9 mouse cellular contexts compared by ENCODE assay signal in the genomic region with DNA sequence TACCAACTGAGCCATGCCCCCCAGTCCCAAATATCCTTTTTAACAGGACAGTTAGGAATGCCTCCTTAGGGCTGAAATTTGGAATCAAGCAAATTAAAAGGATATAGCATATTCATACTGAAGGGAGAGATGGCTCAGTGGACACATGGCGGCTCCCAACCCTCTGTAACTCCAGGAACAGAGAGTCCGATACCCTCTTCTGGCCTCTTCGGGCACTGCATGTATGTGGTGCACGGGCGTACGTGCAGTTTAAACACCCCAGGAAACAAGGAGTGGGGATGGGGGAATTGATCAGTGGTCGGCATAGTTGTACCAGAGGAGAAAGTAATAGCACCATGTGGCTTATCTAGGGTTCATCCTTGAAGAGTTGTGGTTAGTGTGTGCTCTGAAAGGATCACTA. TPM values are rescaled to one million over a fixed set of nuclear protein-coding genes. Genes with fewer than 3 reads are reported as not detected.
A peak's percentile ranks its signal among the peaks of the same experiment; 100 is the strongest.
DNase-seq lines count a peak whose midpoint lies in the region; ATAC-seq and TF ChIP-seq lines count a peak whose summit lies in the region.
"Had no signal": no experiment of that assay in that cellular context is flagged by ENCODE, and none has a peak within 500 bp of the region (broad histone marks: within the 10 kb centered on the region; RNA-seq: fewer than 3 reads in every experiment).

No protein-coding gene starts in this region.

- H3K4me2 ChIP-seq in hindbrain, embryonic 11.5 days (replicated peaks; ENCODE audit: low read depth, low read length): no peak overlapping the region
- H3K4me2 ChIP-seq in hindbrain, embryonic 12.5 days (replicated peaks): no peak overlapping the region
- no peak overlapping the region for H3K4me2 ChIP-seq in limb, embryonic 11.5 days (ENCODE audit: low read depth, severe bottlenecking)
- H3K4me2 ChIP-seq: embryonic facial prominence, embryonic 15.5 days had no signal

- H3K9ac ChIP-seq in hindbrain, embryonic 11.5 days (ENCODE audit: low read depth, low read length): no peak overlapping the region
- H3K9ac ChIP-seq in hindbrain, embryonic 12.5 days: no peak overlapping the region
- H3K9ac ChIP-seq in limb, embryonic 11.5 days (ENCODE audit: low read length): no peak overlapping the region
- H3K9ac ChIP-seq: embryonic facial prominence, embryonic 15.5 days had no signal

- 54% methylated on average over 7 of the region's 7 CpGs for WGBS in hindbrain, embryonic 11.5 days
- WGBS in hindbrain, embryonic 12.5 days: 50% methylated on average over 7 of the region's 7 CpGs
- WGBS in limb, embryonic 11.5 days: 65% methylated on average over 7 of the region's 7 CpGs

- 0 out of 2 replicates have a peak, but pooled peaks have one; percentile 23 for TF ChIP-seq CTCF in G1E (IDR thresholded peaks at IDR 0.05; ENCODE audit: low read depth, low read length)

- 0 out of 2 replicates have a peak, but pooled peaks cover 2% of the 10 kb centered on the region for H3K4me1 ChIP-seq in hindbrain, embryonic 11.5 days (replicated peaks; ENCODE audit: control insufficient read depth, insufficient read depth, low read length)
- H3K4me1 ChIP-seq in hindbrain, embryonic 12.5 days: peaks cover 5% of the 10 kb centered on the region; the same call in 1 of the 2 replicates
- peaks cover 72% of the 10 kb centered on the region for H3K4me1 ChIP-seq in G1E (ENCODE audit: insufficient read depth, low read depth, low read length)
- no peaks in the 10 kb centered on the region for H3K4me1 ChIP-seq in limb, embryonic 11.5 days (ENCODE audit: control insufficient read depth, insufficient read depth, low read length)

- ATAC-seq in hindbrain, embryonic 11.5 days (ENCODE audit: low FRiP score): no peak
- no peak for ATAC-seq in hindbrain, embryonic 12.5 days (ENCODE audit: low FRiP score)
- ATAC-seq in G1E (ENCODE audit: extremely low read depth, insufficient number of reproducible peaks, low FRiP score, poor library complexity, severe bottlenecking): no peak
- no peak for ATAC-seq in limb, embryonic 11.5 days (ENCODE audit: insufficient number of reproducible peaks, low FRiP score, low TSS enrichment, low read depth)

- no peak overlapping the region for H3K4me3 ChIP-seq in hindbrain, embryonic 11.5 days (ENCODE audit: low read depth, low read length)
- no peak overlapping the region for H3K4me3 ChIP-seq in hindbrain, embryonic 12.5 days
- no peak overlapping the region for H3K4me3 ChIP-seq in G1E (ENCODE audit: low read depth, low read length)
- no peak overlapping the region for H3K4me3 ChIP-seq in limb, embryonic 11.5 days (ENCODE audit: low read depth, low read length)
- H3K4me3 ChIP-seq: embryonic facial prominence, embryonic 15.5 days had no signal

- H3K36me3 ChIP-seq in hindbrain, embryonic 11.5 days (ENCODE audit: control insufficient read depth, insufficient read depth, low read length): no peaks in the 10 kb centered on the region
- H3K36me3 ChIP-seq in hindbrain, embryonic 12.5 days: no peaks in the 10 kb centered on the region
- H3K36me3 ChIP-seq in G1E (replicated peaks): peaks cover 35% of the 10 kb centered on the region
- H3K36me3 ChIP-seq in limb, embryonic 11.5 days (ENCODE audit: control insufficient read depth, insufficient read depth, low read length): no peaks in the 10 kb centered on the region; the same call in 1 of the 2 replicates
- H3K36me3 ChIP-seq: embryonic facial prominence, embryonic 15.5 days had no signal

- H3K27ac ChIP-seq in hindbrain, embryonic 11.5 days (ENCODE audit: low read depth, low read length): no peak overlapping the region
- no peak overlapping the region for H3K27ac ChIP-seq in hindbrain, embryonic 12.5 days
- H3K27ac ChIP-seq in limb, embryonic 11.5 days (replicated peaks; ENCODE audit: low read depth, low read length): no peak overlapping the region
- H3K27ac ChIP-seq: embryonic facial prominence, embryonic 15.5 days had no signal

- no peaks in the 10 kb centered on the region for H3K9me3 ChIP-seq in hindbrain, embryonic 11.5 days (ENCODE audit: control insufficient read depth, low read length)
- no peaks in the 10 kb centered on the region for H3K9me3 ChIP-seq in hindbrain, embryonic 12.5 days (replicated peaks)
- no peaks in the 10 kb centered on the region for H3K9me3 ChIP-seq in G1E (replicated peaks)
- no peaks in the 10 kb centered on the region for H3K9me3 ChIP-seq in limb, embryonic 11.5 days (ENCODE audit: control insufficient read depth, low read length)
- H3K9me3 ChIP-seq: embryonic facial prominence, embryonic 15.5 days had no signal

- peaks cover 2% of the 10 kb centered on the region; the same call in 1 of the 2 replicates for H3K27me3 ChIP-seq in hindbrain, embryonic 11.5 days (ENCODE audit: control insufficient read depth, insufficient read depth, low read length)
- peaks cover 8% of the 10 kb centered on the region; the same call in 1 of the 2 replicates for H3K27me3 ChIP-seq in hindbrain, embryonic 12.5 days
- H3K27me3 ChIP-seq in G1E (ENCODE audit: insufficient read depth, low read length): no peaks in the 10 kb centered on the region
- no peaks in the 10 kb centered on the region for H3K27me3 ChIP-seq in limb, embryonic 11.5 days (ENCODE audit: control insufficient read depth, insufficient read depth, low read length)
- H3K27me3 ChIP-seq: embryonic facial prominence, embryonic 15.5 days had no signal

- DNase-seq in hindbrain, embryonic 11.5 days (ENCODE audit: low spot score): peak; percentile 54
- DNase-seq in CD4-positive helper T cell, adult 2 months (ENCODE audit: low read depth, low spot score): peak; percentile 39
- DNase-seq in G1E (ENCODE audit: low spot score): peak; percentile 31
- peak; percentile 61 for DNase-seq in limb, embryonic 11.5 days (ENCODE audit: low spot score)
- DNase-seq in thymus, postnatal 25 days: peak; percentile 63
- DNase-seq in c-Kit-positive CD71-positive TER-119-positive erythroid progenitor cells, embryonic 14.5 days (ENCODE audit: low spot score): no peak

RNA-seq across cellular contexts. Expression of gene Amz2, which starts 18.9 kb away (rescaled TPM):
- 49.9 and 50.4 TPM in 2 replicates for polyA plus RNA-seq in hindbrain, embryonic 11.5 days (2014; fragmentation: Nextera tagmentation; extraction: Ambion mirVana)
- 44.1 and 45.7 TPM in 2 replicates for polyA plus RNA-seq in hindbrain, embryonic 12.5 days (2016; fragmentation: Nextera tagmentation; extraction: Ambion mirVana)
- total RNA-seq in G1E (2014; fragmentation: Nextera tagmentation) (106 and 127 TPM in 2 replicates), G1E (2017) (94.9 and 114 TPM in 2 replicates)
- 9.8 and 17.3 TPM in 2 replicates for polyA plus RNA-seq in G1E (2012)
- 44.8 and 50.1 TPM in 2 replicates for polyA plus RNA-seq in limb, embryonic 11.5 days (2014; fragmentation: Nextera tagmentation; extraction: Ambion mirVana)

RNA-seq across cellular contexts. Expression of gene Arsg, which starts 28.6 kb away (rescaled TPM):
- polyA plus RNA-seq in hindbrain, embryonic 11.5 days (2014; fragmentation: Nextera tagmentation; extraction: Ambion mirVana): 3.1 and 4.2 TPM in 2 replicates
- 4.7 and 5.9 TPM in 2 replicates for polyA plus RNA-seq in hindbrain, embryonic 12.5 days (2016; fragmentation: Nextera tagmentation; extraction: Ambion mirVana)
- total RNA-seq in G1E (2014; fragmentation: Nextera tagmentation) (6.1 and 8.8 TPM in 2 replicates), G1E (2017) (2.0 and 3.3 TPM in 2 replicates)
- 0.58 and 1.0 TPM in 2 replicates for polyA plus RNA-seq in G1E (2012)
- polyA plus RNA-seq in limb, embryonic 11.5 days (2014; fragmentation: Nextera tagmentation; extraction: Ambion mirVana): 1.6 and 2.2 TPM in 2 replicates

RNA-seq across cellular contexts. Expression of gene Slc16a6, which starts 28.8 kb away (rescaled TPM):
- polyA plus RNA-seq in hindbrain, embryonic 11.5 days (2014; fragmentation: Nextera tagmentation; extraction: Ambion mirVana): 4.6 and 6.0 TPM in 2 replicates
- 4.0 and 4.6 TPM in 2 replicates for polyA plus RNA-seq in hindbrain, embryonic 12.5 days (2016; fragmentation: Nextera tagmentation; extraction: Ambion mirVana)
- total RNA-seq in G1E (2014; fragmentation: Nextera tagmentation) (95.0 and 101 TPM in 2 replicates), G1E (2017) (18.9 and 20.4 TPM in 2 replicates)
- polyA plus RNA-seq in G1E (2012): 32.4 and 37.1 TPM in 2 replicates
- 2.9 and 3.6 TPM in 2 replicates for polyA plus RNA-seq in limb, embryonic 11.5 days (2014; fragmentation: Nextera tagmentation; extraction: Ambion mirVana)

RNA-seq across cellular contexts. Expression of gene 9930022D16Rik, which starts 30.9 kb away (rescaled TPM):
- not detected in 2 replicates for polyA plus RNA-seq in hindbrain, embryonic 11.5 days (2014; fragmentation: Nextera tagmentation; extraction: Ambion mirVana)
- polyA plus RNA-seq in hindbrain, embryonic 12.5 days (2016; fragmentation: Nextera tagmentation; extraction: Ambion mirVana): not detected in 2 replicates
- total RNA-seq in G1E (2014; fragmentation: Nextera tagmentation): 0.63 TPM in 1 of 2 replicates, not detected in the other
- total RNA-seq in G1E (2017): 0.44 and 0.52 TPM in 2 replicates
- not detected in 2 replicates for polyA plus RNA-seq in G1E (2012)
- not detected in 2 replicates for polyA plus RNA-seq in limb, embryonic 11.5 days (2014; fragmentation: Nextera tagmentation; extraction: Ambion mirVana)
- polyA plus RNA-seq: embryonic facial prominence, embryonic 15.5 days; limb, embryonic 14.5 days had no signal
